Mouse (Mus musculus) liver, postnatal 0 days (tissue): Measurements from ENCODE around the gene Adamts17. TPM values are rescaled to one million over a fixed set of nuclear protein-coding genes. Genes with fewer than 3 reads are reported as not detected.
A peak's percentile ranks its signal among the peaks of the same experiment; 100 is the strongest.

ENCODE experiments used
- ATAC-seq: fragments of 200-750 bp; cut with Nextera tagmentation; 2 replicates; pipeline ENCODE4 v1.8.0; 2017; ENCODE audit warnings: mild to moderate bottlenecking, moderate library complexity
- DNase-seq: peaks from one replicate; pipeline ENCODE4 v3.0.0-alpha.2; 2016
- H3K27ac ChIP-seq: fragments of 300-500 bp; sonication (generic); 2 replicates; pipeline ENCODE4 v1.5.1; 2014; ENCODE audit warnings: antibody characterized with exemption, moderate library complexity, mild to moderate bottlenecking, low read depth
- H3K27me3 ChIP-seq: fragments of 300-500 bp; sonication (generic); 2 replicates; pipeline ENCODE4 v1.6.1; 2014; ENCODE audit warnings: low read length, control low read depth, mixed read lengths; ENCODE audit not compliant: insufficient read depth
- H3K36me3 ChIP-seq: fragments of 300-500 bp; sonication (generic); replicated peaks from 2 replicates; pipeline ENCODE4 v1.6.1; 2014; ENCODE audit warnings: mild to moderate bottlenecking, control low read depth, low read length, moderate library complexity, mixed read lengths; ENCODE audit not compliant: insufficient read depth
- H3K4me1 ChIP-seq: fragments of 300-500 bp; sonication (generic); 2 replicates; pipeline ENCODE4 v1.6.1; 2014; ENCODE audit warnings: antibody characterized with exemption, mild to moderate bottlenecking, control low read depth; ENCODE audit not compliant: insufficient read depth
- H3K4me2 ChIP-seq: fragments of 300-500 bp; sonication (generic); 2 replicates; pipeline ENCODE4 v1.6.1; 2014; ENCODE audit warnings: low read depth, mild to moderate bottlenecking, low read length, moderate library complexity, mixed read lengths
- H3K4me3 ChIP-seq: fragments of 300-500 bp; sonication (generic); 2 replicates; pipeline ENCODE4 v1.5.1; 2014; ENCODE audit warnings: low read depth, low read length
- H3K9ac ChIP-seq: fragments of 300-500 bp; sonication (generic); replicated peaks from 2 replicates; pipeline ENCODE4 v1.6.1; 2014; ENCODE audit warnings: mild to moderate bottlenecking, moderate library complexity
- H3K9me3 ChIP-seq: fragments of 300-500 bp; sonication (generic); 2 replicates; pipeline ENCODE4 v1.6.1; 2016; ENCODE audit warnings: mild to moderate bottlenecking, control low read depth, low read length, mixed read lengths
- CTCF ChIP-seq: sonication (generic); IDR thresholded peaks from 2 replicates; pipeline ENCODE4 v1.5.1; 2016; ENCODE audit warnings: antibody characterized with exemption, low read depth
- EP300 ChIP-seq: IDR thresholded peaks from 2 replicates; pipeline ENCODE4 v1.6.1; 2016; ENCODE audit warnings: antibody characterized with exemption, low read depth, mild to moderate bottlenecking
- WGBS: fragments of 180-500 bp; shearing (Covaris S2); extraction: QIAGEN DNeasy Blood & Tissue Kit; methylation state at CpG from one replicate; pipeline ENCODE4 v1.1.7; 2014; ENCODE audit not compliant: insufficient replicate concordance; 5-methylcytosine and 5-hydroxymethylcytosine counted together
- polyA plus RNA-seq: library from polyadenylated mRNA; unstranded; fragments of >200 nt; fragmentation: Nextera tagmentation; extraction: Ambion mirVana; gene quantifications from 2 replicates; pipeline ENCODE4 v1.2.1, GENCODE M21; 2015

Gene Adamts17
- polyA plus RNA-seq, 1 experiment from 2014 or later = 0.05 TPM

DNA sequence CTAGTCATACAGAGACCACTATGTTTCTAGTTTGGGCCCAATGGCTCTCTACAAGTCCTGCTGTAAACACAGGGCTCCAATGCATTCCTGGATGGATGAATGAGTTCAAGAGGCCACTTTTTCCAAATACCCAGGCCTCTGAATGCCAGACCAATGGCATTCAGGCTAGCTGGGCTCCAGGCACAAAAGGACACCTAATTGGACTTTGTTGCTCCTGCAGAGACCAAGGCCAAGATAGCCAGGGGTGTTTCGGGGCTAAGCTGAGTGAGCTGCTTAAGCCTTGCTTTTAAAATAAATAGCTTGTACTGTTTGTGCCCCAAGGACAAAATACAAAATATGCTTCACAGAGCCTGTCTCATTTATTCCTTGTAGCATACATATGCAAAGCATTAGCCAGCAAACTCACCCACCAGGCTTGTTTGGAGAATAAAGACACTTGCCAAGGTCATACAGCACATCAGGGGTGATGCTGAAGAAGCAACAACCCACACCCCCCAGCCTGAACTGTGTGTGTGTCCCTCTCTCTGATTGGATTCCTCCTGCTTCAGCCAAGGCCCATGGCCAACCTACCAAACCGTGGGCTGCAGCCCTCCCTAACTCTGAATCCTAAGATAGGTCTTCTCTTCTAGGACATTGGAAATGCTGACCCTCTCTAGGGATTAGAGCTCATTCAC, 334.1 kb downstream of the Adamts17 start:
- no peaks in the 10 kb centered on the region for H3K36me3 ChIP-seq
- H3K9me3 ChIP-seq = no peaks in the 10 kb centered on the region
- H3K27me3 ChIP-seq = no peaks in the 10 kb centered on the region
- H3K4me3 ChIP-seq = no peak overlapping the region
- H3K27ac ChIP-seq = no peak overlapping the region
- 72% methylated on average over 2 of the region's 2 CpGs for WGBS
- DNase-seq (no peak), ATAC-seq (no peak)
- no peak for TF ChIP-seq CTCF
- no peak for TF ChIP-seq EP300
- H3K4me2 ChIP-seq = no peak overlapping the region
- H3K9ac ChIP-seq = no peak overlapping the region
- H3K4me1 ChIP-seq = no peaks in the 10 kb centered on the region

DNA sequence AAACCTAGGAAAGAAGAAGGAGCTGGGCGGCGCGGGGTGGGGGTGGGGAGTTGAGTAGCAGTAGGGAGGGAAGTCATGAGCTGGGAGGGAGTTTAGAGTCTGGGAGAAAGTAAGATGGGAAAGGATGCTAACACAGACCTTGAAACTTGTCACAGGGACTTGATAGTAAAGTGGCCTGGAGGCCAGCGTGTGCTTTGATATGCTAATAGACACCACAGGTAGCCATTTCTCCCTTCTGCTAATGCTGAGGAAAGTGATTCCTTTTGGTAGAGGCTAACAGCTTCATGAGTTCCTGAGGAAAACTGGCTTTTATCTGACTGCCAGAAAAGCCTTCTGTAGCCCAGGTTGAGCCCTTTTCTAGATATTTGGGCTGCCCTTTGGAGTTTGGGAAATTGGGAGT, 344.3 kb downstream of the Adamts17 start:
- H3K27me3 ChIP-seq = no peaks in the 10 kb centered on the region
- TF ChIP-seq EP300 (no peak), CTCF (no peak)
- no peaks in the 10 kb centered on the region for H3K9me3 ChIP-seq
- DNase-seq = no peak
- no peak overlapping the region for H3K27ac ChIP-seq
- no peak for ATAC-seq
- no peaks in the 10 kb centered on the region for H3K4me1 ChIP-seq
- no peaks in the 10 kb centered on the region for H3K36me3 ChIP-seq
- no peak overlapping the region for H3K4me3 ChIP-seq
- H3K9ac ChIP-seq = no peak overlapping the region
- no peak overlapping the region for H3K4me2 ChIP-seq
- 40% methylated on average over 4 of the region's 4 CpGs for WGBS

DNA sequence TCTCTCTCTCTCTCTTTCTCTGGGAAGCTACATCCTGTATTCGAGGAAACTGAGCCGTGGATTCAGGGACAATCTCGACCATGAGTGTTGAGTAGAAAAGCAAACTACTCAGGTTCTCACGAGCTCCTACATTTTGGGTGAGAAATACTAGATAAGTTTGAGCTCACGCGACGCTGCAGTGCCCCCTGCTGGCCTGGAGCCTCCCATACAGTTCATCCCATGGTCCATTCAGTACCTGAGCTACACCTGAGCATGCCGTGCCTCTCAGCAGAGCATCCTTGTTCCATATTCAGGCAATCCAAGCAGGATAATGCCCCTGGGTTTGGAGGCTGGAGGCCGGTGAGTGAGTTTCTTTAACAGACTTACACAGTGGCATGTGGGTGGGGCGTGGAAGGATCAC, 359.9 kb downstream of the Adamts17 start:
- Histone ChIP-seq H3K27me3 (no peaks in the 10 kb centered on the region), H3K9me3 (no peaks in the 10 kb centered on the region), H3K4me1 (no peaks in the 10 kb centered on the region), H3K36me3 (no peaks in the 10 kb centered on the region), H3K27ac (no peak overlapping the region), H3K4me3 (no peak overlapping the region), H3K9ac (no peak overlapping the region), H3K4me2 (no peak overlapping the region)
- ATAC-seq (no peak), DNase-seq (peak; percentile 78)
- TF ChIP-seq CTCF = peak; percentile 85
- TF ChIP-seq EP300 = no peak
- WGBS = 13% methylated on average over 10 of the region's 10 CpGs

Other genes with a start within 250 kb of the Adamts17 start
- 3.5 and 3.8 TPM in 2 replicates for gene Asb7, start 150.1 kb upstream of the Adamts17 start, polyA plus RNA-seq
- 2.5 and 2.6 TPM in 2 replicates for gene Lins1, start 149.8 kb upstream of the Adamts17 start, polyA plus RNA-seq
- gene Cers3, start 96.2 kb upstream of the Adamts17 start, polyA plus RNA-seq = not detected in 2 replicates